Mouse (Mus musculus): ENCODE data around the gene Ldlr. TPM values are rescaled to one million over a fixed set of nuclear protein-coding genes. Genes with fewer than 3 reads are reported as not detected.
A peak's percentile ranks its signal among the peaks of the same experiment; 100 is the strongest.
"Not testable (repeated sequence)": the region's sequence is repeated elsewhere in the genome, so short reads cannot be mapped to it uniquely, and the experiment has no call there.

Ldlr gene
- total RNA-seq (2015; ENCODE audit: low replicate concordance) (2.5 and 6.9 TPM in 2 replicates), total RNA-seq (2017; ENCODE audit: low replicate concordance) (3.7 and 5.4 TPM in 2 replicates)

- peak; percentile 89 for ATAC-seq (replicated peaks; ENCODE audit: low FRiP score, poor library complexity, severe bottlenecking)
Observed at GRCm38 (mm10) chr9:21723377-21724146, at the start of gene Ldlr. Gene Ldlr, plus strand, starts transcription at chr9:21723483.

GRCm38 (mm10) chr9:21677706-21678105 is 45.6 kb upstream of the Ldlr start:
- ATAC-seq (replicated peaks; ENCODE audit: low FRiP score, poor library complexity, severe bottlenecking): no peak

GRCm38 (mm10) chr9:21680448-21680847 is 42.8 kb upstream of the Ldlr start:
- ATAC-seq (replicated peaks; ENCODE audit: low FRiP score, poor library complexity, severe bottlenecking): no peak

- no peak for ATAC-seq (replicated peaks; ENCODE audit: low FRiP score, poor library complexity, severe bottlenecking)
Observed at GRCm38 (mm10) chr9:21682827-21683226, 40.5 kb upstream of the Ldlr start.

- no peak for ATAC-seq (replicated peaks; ENCODE audit: low FRiP score, poor library complexity, severe bottlenecking)
Observed at GRCm38 (mm10) chr9:21683897-21684296, 39.4 kb upstream of the Ldlr start.

- no peak for ATAC-seq (replicated peaks; ENCODE audit: low FRiP score, poor library complexity, severe bottlenecking)
Observed at GRCm38 (mm10) chr9:21688554-21688953, 34.7 kb upstream of the Ldlr start.

GRCm38 (mm10) chr9:21690031-21690430 is 33.3 kb upstream of the Ldlr start:
- no peak for ATAC-seq (replicated peaks; ENCODE audit: low FRiP score, poor library complexity, severe bottlenecking)

GRCm38 (mm10) chr9:21691862-21692261 is 31.4 kb upstream of the Ldlr start:
- no peak for ATAC-seq (replicated peaks; ENCODE audit: low FRiP score, poor library complexity, severe bottlenecking)

GRCm38 (mm10) chr9:21692491-21692890 is 30.8 kb upstream of the Ldlr start:
- ATAC-seq (replicated peaks; ENCODE audit: low FRiP score, poor library complexity, severe bottlenecking): no peak

GRCm38 (mm10) chr9:21694071-21694470 is 29.2 kb upstream of the Ldlr start:
- no peak for ATAC-seq (replicated peaks; ENCODE audit: low FRiP score, poor library complexity, severe bottlenecking)

GRCm38 (mm10) chr9:21695229-21695792 is 28.0 kb upstream of the Ldlr start:
- no peak for ATAC-seq (replicated peaks; ENCODE audit: low FRiP score, poor library complexity, severe bottlenecking)

- ATAC-seq (replicated peaks; ENCODE audit: low FRiP score, poor library complexity, severe bottlenecking): no peak
Observed at GRCm38 (mm10) chr9:21697121-21697520, 26.2 kb upstream of the Ldlr start.

- ATAC-seq (replicated peaks; ENCODE audit: low FRiP score, poor library complexity, severe bottlenecking): not testable (repeated sequence)
Observed at GRCm38 (mm10) chr9:21699280-21699679, 24.0 kb upstream of the Ldlr start.

- no peak for ATAC-seq (replicated peaks; ENCODE audit: low FRiP score, poor library complexity, severe bottlenecking)
Observed at GRCm38 (mm10) chr9:21701091-21701490, 22.2 kb upstream of the Ldlr start.

- ATAC-seq (replicated peaks; ENCODE audit: low FRiP score, poor library complexity, severe bottlenecking): no peak
Observed at GRCm38 (mm10) chr9:21703494-21703893, 19.8 kb upstream of the Ldlr start.

GRCm38 (mm10) chr9:21706085-21706484 is 17.2 kb upstream of the Ldlr start:
- ATAC-seq (replicated peaks; ENCODE audit: low FRiP score, poor library complexity, severe bottlenecking): no peak

- no peak for ATAC-seq (replicated peaks; ENCODE audit: low FRiP score, poor library complexity, severe bottlenecking)
Observed at GRCm38 (mm10) chr9:21706586-21707265, 16.6 kb upstream of the Ldlr start.

- peak; percentile 39; the same call in 1 of the 2 replicates for ATAC-seq (replicated peaks; ENCODE audit: low FRiP score, poor library complexity, severe bottlenecking)
Observed at GRCm38 (mm10) chr9:21709340-21709739, 13.9 kb upstream of the Ldlr start.

GRCm38 (mm10) chr9:21715298-21715697 is 8.0 kb upstream of the Ldlr start:
- ATAC-seq (replicated peaks; ENCODE audit: low FRiP score, poor library complexity, severe bottlenecking): peak; percentile 64; the same call in 1 of the 2 replicates

- ATAC-seq (replicated peaks; ENCODE audit: low FRiP score, poor library complexity, severe bottlenecking): no peak
Observed at GRCm38 (mm10) chr9:21717015-21717414, 6.3 kb upstream of the Ldlr start.

GRCm38 (mm10) chr9:21721036-21721435 is 2.2 kb upstream of the Ldlr start:
- no peak for ATAC-seq (replicated peaks; ENCODE audit: low FRiP score, poor library complexity, severe bottlenecking)

Data from erythroblast, adult 5-6 weeks (primary cell).